Mouse (Mus musculus) forebrain, embryonic 12.5 days (tissue): ENCODE measurements around the gene P2rx2. TPM values are rescaled to one million over a fixed set of nuclear protein-coding genes. Genes with fewer than 3 reads are reported as not detected.

Source experiments
- ATAC-seq: fragments of 200-750 bp; cut with Nextera tagmentation; 2 replicates; pipeline ENCODE4 v1.8.0; 2017; ENCODE audit warnings: moderate TSS enrichment; ENCODE audit not compliant: low FRiP score
- H3K27ac ChIP-seq: fragments of 300-500 bp; sonication (generic); 2 replicates; pipeline ENCODE4 v1.5.1; 2016; ENCODE audit warnings: mild to moderate bottlenecking
- H3K27me3 ChIP-seq: fragments of 300-500 bp; sonication (generic); 2 replicates; pipeline ENCODE4 v1.6.1; 2016; ENCODE audit warnings: mild to moderate bottlenecking
- H3K36me3 ChIP-seq: fragments of 300-500 bp; sonication (generic); replicated peaks from 2 replicates; pipeline ENCODE4 v1.6.1; 2016; ENCODE audit warnings: mild to moderate bottlenecking
- H3K4me1 ChIP-seq: fragments of 300-500 bp; sonication (generic); 2 replicates; pipeline ENCODE4 v1.6.1; 2016
- H3K4me2 ChIP-seq: fragments of 300-500 bp; sonication (generic); 2 replicates; pipeline ENCODE4 v1.6.1; 2016; ENCODE audit warnings: mild to moderate bottlenecking, moderate library complexity
- H3K4me3 ChIP-seq: fragments of 300-500 bp; sonication (generic); replicated peaks from 2 replicates; pipeline ENCODE4 v1.5.1; 2016; ENCODE audit warnings: mild to moderate bottlenecking
- H3K9ac ChIP-seq: fragments of 300-500 bp; sonication (generic); 2 replicates; pipeline ENCODE4 v1.6.1; 2016; ENCODE audit warnings: mild to moderate bottlenecking
- H3K9me3 ChIP-seq: fragments of 300-500 bp; sonication (generic); 2 replicates; pipeline ENCODE4 v1.6.1; 2016
- WGBS: fragments of 180-500 bp; shearing (Covaris S2); methylation state at CpG from one replicate; pipeline ENCODE4 v1.1.7; 2016; 5-methylcytosine and 5-hydroxymethylcytosine counted together
- polyA plus RNA-seq: library from polyadenylated mRNA; unstranded; fragments of >200 nt; fragmentation: Nextera tagmentation; extraction: Ambion mirVana; gene quantifications from 2 replicates; pipeline ENCODE4 v1.2.1, GENCODE M21; 2016

The P2rx2 gene
- polyA plus RNA-seq, 1 experiment from 2014 or later = 1.9 TPM

DNA sequence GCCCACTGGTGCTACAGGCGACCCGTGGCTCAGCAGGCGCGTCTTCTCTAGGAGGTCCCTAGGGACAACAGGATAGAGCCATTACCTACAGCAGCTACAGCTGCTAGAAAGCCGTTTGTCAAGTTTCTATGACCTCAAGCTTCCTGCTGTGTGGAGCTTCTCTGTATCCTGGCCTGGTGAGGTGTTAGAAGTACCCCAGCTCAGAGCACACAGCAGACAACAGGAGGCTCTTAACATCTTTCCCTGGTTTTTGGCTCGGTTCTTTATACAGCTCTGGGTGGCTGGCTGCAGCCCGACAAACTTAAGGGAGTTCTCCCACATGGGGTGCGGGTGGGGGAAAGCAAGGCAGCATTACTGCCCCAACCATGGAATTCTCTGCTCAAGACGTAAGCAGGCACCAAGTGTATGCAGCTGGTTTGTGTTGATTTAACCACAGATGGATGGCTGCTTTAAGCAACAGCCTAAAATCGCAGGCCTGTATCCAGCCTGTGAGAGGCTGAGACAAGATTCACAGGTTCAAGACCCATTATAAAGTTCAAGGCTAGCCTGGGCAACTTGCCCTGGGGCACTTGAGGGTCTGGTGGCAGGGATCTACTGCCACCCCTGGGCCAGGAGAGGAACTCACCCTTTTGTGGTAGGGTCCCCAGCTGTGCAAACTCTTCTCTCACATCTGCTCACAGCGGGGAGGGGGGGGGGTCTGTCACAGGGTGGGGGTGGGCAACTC, 21.0 kb upstream of the P2rx2 start:
- Histone ChIP-seq H3K4me3 (peak overlapping the region; percentile 45), H3K36me3 (peaks cover 50% of the 10 kb centered on the region), H3K27me3 (peaks cover 24% of the 10 kb centered on the region), H3K9ac (no peak overlapping the region), H3K9me3 (no peaks in the 10 kb centered on the region), H3K4me1 (peaks cover 15% of the 10 kb centered on the region), H3K27ac (0 out of 2 replicates have a peak overlapping the region, but pooled peaks have one; percentile 19), H3K4me2 (peak overlapping the region; percentile 79)
- WGBS = 44% methylated on average over 11 of the region's 11 CpGs
- peak; percentile 18; the same call in 1 of the 2 replicates for ATAC-seq

- Histone ChIP-seq H3K4me2 (peak overlapping the region; percentile 79), H3K4me1 (peaks cover 15% of the 10 kb centered on the region), H3K36me3 (peaks cover 45% of the 10 kb centered on the region), H3K9ac (peak overlapping the region; percentile 57), H3K4me3 (peak overlapping the region; percentile 45), H3K9me3 (no peaks in the 10 kb centered on the region), H3K27me3 (peaks cover 24% of the 10 kb centered on the region), H3K27ac (no peak overlapping the region)
- 3% methylated on average over 61 of the region's 72 CpGs for WGBS
- peak; percentile 82 for ATAC-seq
Measured at GRCm38 (mm10) chr5:110363179-110363821, 20.3 kb upstream of the P2rx2 start.

DNA sequence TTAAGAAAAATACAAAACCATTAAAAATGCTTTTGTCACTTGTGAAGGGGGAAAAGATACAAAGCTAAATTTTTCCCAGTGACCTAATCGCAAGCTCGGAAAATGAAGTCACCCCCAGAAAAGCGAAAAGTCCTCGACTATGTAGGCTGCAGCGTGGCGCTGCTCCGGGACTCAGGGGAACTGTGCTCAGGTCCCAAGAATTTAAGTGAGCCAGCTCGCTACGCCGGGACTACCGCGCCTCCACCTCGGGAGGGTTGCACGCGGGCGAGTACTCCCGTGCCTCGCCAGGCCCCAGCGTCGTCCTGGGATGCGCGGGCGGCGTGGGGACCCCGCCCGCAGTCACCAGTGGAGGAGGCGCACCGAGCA, 19.8 kb upstream of the P2rx2 start:
- H3K4me2 ChIP-seq = peak overlapping the region; percentile 79
- peaks cover 15% of the 10 kb centered on the region for H3K4me1 ChIP-seq
- no peak overlapping the region for H3K27ac ChIP-seq
- no peaks in the 10 kb centered on the region for H3K9me3 ChIP-seq
- ATAC-seq = peak; percentile 45; the same call in 1 of the 2 replicates
- peak overlapping the region; percentile 45 for H3K4me3 ChIP-seq
- peaks cover 24% of the 10 kb centered on the region for H3K27me3 ChIP-seq
- 2% methylated on average over 28 of the region's 28 CpGs for WGBS
- H3K9ac ChIP-seq = peak overlapping the region; percentile 57
- H3K36me3 ChIP-seq = peaks cover 41% of the 10 kb centered on the region

- ATAC-seq = no peak
- WGBS = 91% methylated on average over 6 of the region's 6 CpGs
Measured at GRCm38 (mm10) chr5:110361465-110361864, 18.5 kb upstream of the P2rx2 start.

GRCm38 (mm10) chr5:110357531-110358179, 14.6 kb upstream of the P2rx2 start:
- H3K27ac ChIP-seq = no peak overlapping the region
- no peak overlapping the region for H3K4me3 ChIP-seq
- no peaks in the 10 kb centered on the region for H3K9me3 ChIP-seq
- no peak overlapping the region for H3K4me2 ChIP-seq
- peaks cover 10% of the 10 kb centered on the region; the same call in 1 of the 2 replicates for H3K36me3 ChIP-seq
- no peaks in the 10 kb centered on the region for H3K4me1 ChIP-seq
- peaks cover 19% of the 10 kb centered on the region for H3K27me3 ChIP-seq
- no peak overlapping the region for H3K9ac ChIP-seq
- 32% methylated on average over 9 of the region's 9 CpGs for WGBS
- ATAC-seq = peak; percentile 59

More at GRCm38 (mm10) chr5:110361465-110361864, 18.5 kb upstream of the P2rx2 start:
- no peaks in the 10 kb centered on the region for H3K9me3 ChIP-seq
- peaks cover 24% of the 10 kb centered on the region for H3K27me3 ChIP-seq
- H3K9ac ChIP-seq = no peak overlapping the region
- no peak overlapping the region for H3K4me2 ChIP-seq
- H3K4me1 ChIP-seq = peaks cover 15% of the 10 kb centered on the region
- no peak overlapping the region for H3K27ac ChIP-seq
- peaks cover 30% of the 10 kb centered on the region for H3K36me3 ChIP-seq
- no peak overlapping the region for H3K4me3 ChIP-seq

- Histone ChIP-seq H3K9me3 (no peaks in the 10 kb centered on the region), H3K27me3 (peaks cover 13% of the 10 kb centered on the region), H3K4me1 (no peaks in the 10 kb centered on the region), H3K4me3 (no peak overlapping the region), H3K36me3 (no peaks in the 10 kb centered on the region), H3K9ac (no peak overlapping the region), H3K27ac (no peak overlapping the region), H3K4me2 (peak overlapping the region; percentile 6; the same call in 1 of the 2 replicates)
- 19% methylated on average over 7 of the region's 7 CpGs for WGBS
- ATAC-seq = no peak; the same call in 1 of the 2 replicates
Measured at GRCm38 (mm10) chr5:110354716-110355115, 11.7 kb upstream of the P2rx2 start.

DNA sequence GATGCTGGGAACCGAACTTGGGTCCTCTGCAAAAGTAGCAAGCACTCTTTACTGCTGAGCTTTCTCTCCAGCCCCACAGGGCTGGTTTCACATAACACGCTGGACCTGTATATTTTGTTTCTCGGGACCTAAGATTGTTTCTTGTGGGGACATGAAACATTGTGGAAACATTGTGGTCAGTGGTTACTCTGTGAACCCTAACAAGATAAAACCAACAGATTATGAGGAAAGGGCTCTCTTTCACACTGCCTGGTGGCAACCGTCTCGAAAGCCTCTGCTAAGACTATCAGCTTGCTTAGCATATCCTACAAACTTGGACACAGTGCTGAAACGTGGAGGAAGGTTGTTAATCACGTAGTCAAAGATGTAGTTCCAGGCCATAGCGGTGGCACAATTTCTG, 4.0 kb upstream of the P2rx2 start:
- H3K9me3 ChIP-seq = no peaks in the 10 kb centered on the region
- 88% methylated on average over 8 of the region's 8 CpGs for WGBS
- H3K4me1 ChIP-seq = peaks cover 12% of the 10 kb centered on the region
- ATAC-seq = no peak
- no peak overlapping the region for H3K4me2 ChIP-seq
- H3K9ac ChIP-seq = no peak overlapping the region
- H3K27ac ChIP-seq = no peak overlapping the region
- no peak overlapping the region for H3K4me3 ChIP-seq
- peaks cover 31% of the 10 kb centered on the region for H3K27me3 ChIP-seq
- no peaks in the 10 kb centered on the region for H3K36me3 ChIP-seq

DNA sequence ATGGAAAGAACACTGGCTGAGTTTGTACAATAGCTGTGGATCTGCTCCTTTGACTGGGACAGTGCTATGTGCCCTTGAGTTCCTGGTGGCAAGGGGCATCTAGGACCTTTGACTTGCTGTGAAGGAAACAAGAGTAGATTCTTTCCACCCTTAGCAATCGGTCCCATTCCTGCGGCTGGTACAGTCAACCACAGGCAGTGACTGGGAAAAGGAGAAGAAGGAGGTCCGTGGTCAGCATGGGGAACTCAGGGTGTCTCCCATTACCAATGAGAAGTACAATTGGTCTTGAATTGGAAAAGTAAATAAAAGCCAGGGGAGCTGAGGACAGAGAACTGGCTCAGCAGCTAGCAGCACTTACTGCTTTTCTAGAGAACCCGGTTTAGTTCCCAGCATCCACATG, 2.5 kb upstream of the P2rx2 start:
- ATAC-seq = no peak
- no peak overlapping the region for H3K4me2 ChIP-seq
- no peaks in the 10 kb centered on the region for H3K36me3 ChIP-seq
- H3K4me1 ChIP-seq = peaks cover 12% of the 10 kb centered on the region
- H3K4me3 ChIP-seq = no peak overlapping the region
- H3K9me3 ChIP-seq = no peaks in the 10 kb centered on the region
- 84% methylated on average over 4 of the region's 4 CpGs for WGBS
- no peak overlapping the region for H3K27ac ChIP-seq
- peaks cover 42% of the 10 kb centered on the region for H3K27me3 ChIP-seq
- no peak overlapping the region for H3K9ac ChIP-seq

- H3K9ac ChIP-seq = no peak within 1 kb of the TSS
- H3K4me2 ChIP-seq = no peak within 1 kb of the TSS
- H3K4me3 ChIP-seq = no peak within 1 kb of the TSS
- no peak within 1 kb of the TSS for H3K27ac ChIP-seq
- H3K9me3 ChIP-seq = no peaks in the 10 kb centered on the region
- ATAC-seq = no peak
- 83% methylated on average over 4 of the region's 4 CpGs for WGBS
- H3K36me3 ChIP-seq = no peaks in the 10 kb centered on the region
- H3K27me3 ChIP-seq = peaks cover 42% of the 10 kb centered on the region
- peaks cover 12% of the 10 kb centered on the region for H3K4me1 ChIP-seq
Measured at GRCm38 (mm10) chr5:110344524-110344923, 1.5 kb upstream of the P2rx2 start, which contains the start of gene Lrcol1. Gene Lrcol1, plus strand, starts transcription at chr5:110344730.

DNA sequence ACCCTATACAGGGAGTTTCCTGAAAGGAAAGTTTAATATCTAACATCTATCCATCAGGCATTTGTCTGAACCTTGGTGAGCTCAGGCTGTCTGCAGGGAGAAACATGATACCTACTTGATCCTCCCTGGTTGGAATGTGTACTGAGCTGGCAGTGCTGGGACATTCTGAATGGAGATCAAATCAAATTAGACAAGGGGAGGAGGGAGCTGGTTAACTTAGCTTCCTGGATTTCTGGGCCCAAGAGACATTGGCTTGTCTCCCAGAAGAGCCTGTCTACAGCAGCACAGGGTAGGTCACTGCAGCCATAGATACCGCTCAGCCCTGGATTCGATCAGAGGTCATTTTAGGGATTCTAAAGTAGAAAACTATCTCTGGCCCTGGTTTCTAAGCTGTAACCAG, 4.2 kb downstream of the P2rx2 start:
- no peak for ATAC-seq
- Histone ChIP-seq H3K9ac (no peak overlapping the region), H3K27ac (no peak overlapping the region), H3K4me2 (no peak overlapping the region), H3K9me3 (no peaks in the 10 kb centered on the region), H3K4me1 (peaks cover 12% of the 10 kb centered on the region), H3K4me3 (no peak overlapping the region), H3K36me3 (peaks cover 50% of the 10 kb centered on the region), H3K27me3 (peaks cover 29% of the 10 kb centered on the region)
- 100% methylated on average over 2 of the region's 2 CpGs for WGBS

- peaks cover 91% of the 10 kb centered on the region for H3K36me3 ChIP-seq
- ATAC-seq = no peak
- H3K27me3 ChIP-seq = no peaks in the 10 kb centered on the region
- 91% methylated on average over 3 of the region's 3 CpGs for WGBS
- H3K9ac ChIP-seq = no peak overlapping the region
- no peak overlapping the region for H3K4me2 ChIP-seq
- H3K4me3 ChIP-seq = no peak overlapping the region
- H3K9me3 ChIP-seq = no peaks in the 10 kb centered on the region
- no peak overlapping the region for H3K27ac ChIP-seq
- no peaks in the 10 kb centered on the region for H3K4me1 ChIP-seq
Measured at GRCm38 (mm10) chr5:110330508-110330907, 12.5 kb downstream of the P2rx2 start.

- no peak for ATAC-seq
- Histone ChIP-seq H3K36me3 (peaks cover 74% of the 10 kb centered on the region), H3K4me2 (no peak overlapping the region), H3K4me1 (no peaks in the 10 kb centered on the region), H3K27ac (no peak overlapping the region), H3K4me3 (no peak overlapping the region), H3K27me3 (no peaks in the 10 kb centered on the region), H3K9me3 (no peaks in the 10 kb centered on the region), H3K9ac (no peak overlapping the region)
- WGBS = 81% methylated on average over 3 of the region's 3 CpGs
Measured at GRCm38 (mm10) chr5:110313127-110313526, 29.9 kb downstream of the P2rx2 start.
